Mouse (Mus musculus) embryonic facial prominence, embryonic 14.5 days (tissue): ENCODE results near the gene Tpst2. TPM values are rescaled to one million over a fixed set of nuclear protein-coding genes. Genes with fewer than 3 reads are reported as not detected.

Experiments
- ATAC-seq: fragments of 200-750 bp; cut with Nextera tagmentation; 2 replicates; pipeline ENCODE4 v1.8.0; 2017; ENCODE audit warnings: low read depth, moderate number of reproducible peaks, moderate TSS enrichment
- DNase-seq: peaks from one replicate; pipeline ENCODE4 v3.0.0-alpha.2; 2015; ENCODE audit warnings: low spot score
- H3K27ac ChIP-seq: fragments of 300-500 bp; sonication (generic); replicated peaks from 2 replicates; pipeline ENCODE4 v1.5.1; 2014; ENCODE audit warnings: low read depth, mild to moderate bottlenecking, low read length, moderate library complexity
- H3K27me3 ChIP-seq: fragments of 300-500 bp; sonication (generic); replicated peaks from 2 replicates; pipeline ENCODE4 v1.6.1; 2014; ENCODE audit warnings: low read length; ENCODE audit not compliant: control insufficient read depth, insufficient read depth
- H3K36me3 ChIP-seq: fragments of 300-500 bp; sonication (generic); 2 replicates; pipeline ENCODE4 v1.6.1; 2014; ENCODE audit warnings: low read length, mixed read lengths; ENCODE audit not compliant: control insufficient read depth, insufficient read depth
- H3K4me1 ChIP-seq: fragments of 300-500 bp; sonication (generic); 2 replicates; pipeline ENCODE4 v1.6.1; 2014; ENCODE audit warnings: antibody characterized with exemption, low read length; ENCODE audit not compliant: control insufficient read depth, insufficient read depth
- H3K4me2 ChIP-seq: fragments of 300-500 bp; sonication (generic); 2 replicates; pipeline ENCODE4 v1.6.1; 2014; ENCODE audit warnings: low read depth, mild to moderate bottlenecking, low read length, moderate library complexity, mixed read lengths
- H3K4me3 ChIP-seq: fragments of 300-500 bp; sonication (generic); 2 replicates; pipeline ENCODE4 v1.5.1; 2014; ENCODE audit warnings: low read depth, mild to moderate bottlenecking, low read length
- H3K9ac ChIP-seq: fragments of 300-500 bp; sonication (generic); 2 replicates; pipeline ENCODE4 v1.6.1; 2014; ENCODE audit warnings: low read depth, mild to moderate bottlenecking, low read length, moderate library complexity, mixed read lengths
- H3K9me3 ChIP-seq: fragments of 300-500 bp; sonication (generic); 2 replicates; pipeline ENCODE4 v1.6.1; 2016; ENCODE audit warnings: low read length; ENCODE audit not compliant: control insufficient read depth
- WGBS: fragments of 180-500 bp; shearing (Covaris S2); extraction: QIAGEN DNeasy Blood & Tissue Kit; methylation state at CpG from one replicate; pipeline ENCODE4 v1.1.7; 2014; 5-methylcytosine and 5-hydroxymethylcytosine counted together
- polyA plus RNA-seq: library from polyadenylated mRNA; unstranded; fragments of >200 nt; fragmentation: Nextera tagmentation; extraction: Ambion mirVana; gene quantifications from 2 replicates; pipeline ENCODE4 v1.2.1, GENCODE M21; 2014

Tpst2 gene
- polyA plus RNA-seq, 1 experiment from 2014 or later = 46.9 TPM

- DNase-seq (no peak), ATAC-seq (no peak)
- H3K4me2 ChIP-seq = no peak overlapping the region
- H3K27me3 ChIP-seq = no peaks in the 10 kb centered on the region
- no peak overlapping the region for H3K4me3 ChIP-seq
- H3K36me3 ChIP-seq = no peaks in the 10 kb centered on the region
- peaks cover 18% of the 10 kb centered on the region for H3K4me1 ChIP-seq
- no peak overlapping the region for H3K9ac ChIP-seq
- H3K9me3 ChIP-seq = no peaks in the 10 kb centered on the region
- WGBS = 66% methylated on average over 4 of the region's 4 CpGs
- H3K27ac ChIP-seq = no peak overlapping the region
These were observed 5.2 kb downstream of the Tpst2 start for GRCm38 (mm10) chr5:112281676-112282075.

GRCm38 (mm10) chr5:112282123-112282779 is 5.8 kb downstream of the Tpst2 start:
- no peak overlapping the region for H3K27ac ChIP-seq
- 65% methylated on average over 6 of the region's 6 CpGs for WGBS
- H3K4me2 ChIP-seq = no peak overlapping the region; the same call in 1 of the 2 replicates
- ATAC-seq (no peak), DNase-seq (no peak)
- no peaks in the 10 kb centered on the region for H3K27me3 ChIP-seq
- no peak overlapping the region for H3K9ac ChIP-seq
- H3K4me3 ChIP-seq = no peak overlapping the region
- H3K9me3 ChIP-seq = no peaks in the 10 kb centered on the region
- H3K36me3 ChIP-seq = no peaks in the 10 kb centered on the region
- peaks cover 18% of the 10 kb centered on the region for H3K4me1 ChIP-seq

- Histone ChIP-seq H3K4me2 (no peak overlapping the region), H3K27me3 (no peaks in the 10 kb centered on the region), H3K27ac (no peak overlapping the region), H3K9ac (no peak overlapping the region), H3K4me1 (peaks cover 15% of the 10 kb centered on the region; the same call in 1 of the 2 replicates), H3K36me3 (no peaks in the 10 kb centered on the region), H3K9me3 (no peaks in the 10 kb centered on the region), H3K4me3 (no peak overlapping the region)
- DNase-seq = no peak
- 62% methylated on average over 9 of the region's 9 CpGs for WGBS
- ATAC-seq = no peak
These were observed 6.4 kb downstream of the Tpst2 start for GRCm38 (mm10) chr5:112282780-112283482.

- H3K4me3 ChIP-seq = no peak overlapping the region
- DNase-seq (no peak), ATAC-seq (no peak)
- no peaks in the 10 kb centered on the region for H3K36me3 ChIP-seq
- WGBS = 61% methylated on average over 10 of the region's 10 CpGs
- peaks cover 15% of the 10 kb centered on the region; the same call in 1 of the 2 replicates for H3K4me1 ChIP-seq
- no peak overlapping the region for H3K9ac ChIP-seq
- no peaks in the 10 kb centered on the region for H3K9me3 ChIP-seq
- H3K27me3 ChIP-seq = no peaks in the 10 kb centered on the region
- 0 out of 2 replicates have a peak overlapping the region, but pooled peaks have one; percentile 11 for H3K27ac ChIP-seq
- H3K4me2 ChIP-seq = no peak overlapping the region
These were observed 7.2 kb downstream of the Tpst2 start for GRCm38 (mm10) chr5:112283543-112284202.

- Histone ChIP-seq H3K4me3 (no peak overlapping the region), H3K9ac (no peak overlapping the region), H3K36me3 (no peaks in the 10 kb centered on the region), H3K27ac (0 out of 2 replicates have a peak overlapping the region, but pooled peaks have one; percentile 11), H3K9me3 (no peaks in the 10 kb centered on the region), H3K27me3 (no peaks in the 10 kb centered on the region), H3K4me1 (peaks cover 11% of the 10 kb centered on the region; the same call in 1 of the 2 replicates), H3K4me2 (no peak overlapping the region)
- ATAC-seq = no peak
- 78% methylated on average over 6 of the region's 7 CpGs for WGBS
- DNase-seq = no peak
These were observed 7.7 kb downstream of the Tpst2 start for GRCm38 (mm10) chr5:112284203-112284582.

- Histone ChIP-seq H3K4me1 (peaks cover 8% of the 10 kb centered on the region; the same call in 1 of the 2 replicates), H3K4me3 (no peak overlapping the region), H3K27me3 (no peaks in the 10 kb centered on the region), H3K9me3 (no peaks in the 10 kb centered on the region), H3K9ac (no peak overlapping the region), H3K27ac (no peak overlapping the region), H3K4me2 (no peak overlapping the region), H3K36me3 (no peaks in the 10 kb centered on the region)
- ATAC-seq (no peak), DNase-seq (no peak)
- WGBS = 84% methylated on average over 6 of the region's 7 CpGs
These were observed 9.1 kb downstream of the Tpst2 start for GRCm38 (mm10) chr5:112285548-112286085.

GRCm38 (mm10) chr5:112286608-112286983 is 10.1 kb downstream of the Tpst2 start:
- Histone ChIP-seq H3K27ac (no peak overlapping the region), H3K4me1 (no peaks in the 10 kb centered on the region; the same call in 1 of the 2 replicates), H3K9ac (no peak overlapping the region), H3K4me2 (no peak overlapping the region), H3K9me3 (no peaks in the 10 kb centered on the region), H3K4me3 (no peak overlapping the region), H3K27me3 (no peaks in the 10 kb centered on the region), H3K36me3 (no peaks in the 10 kb centered on the region)
- WGBS = 70% methylated on average over 2 of the region's 2 CpGs
- ATAC-seq = no peak
- DNase-seq = no peak

GRCm38 (mm10) chr5:112286984-112287641 is 10.6 kb downstream of the Tpst2 start:
- Histone ChIP-seq H3K36me3 (no peaks in the 10 kb centered on the region), H3K4me3 (no peak overlapping the region), H3K27ac (no peak overlapping the region), H3K9me3 (no peaks in the 10 kb centered on the region), H3K4me1 (no peaks in the 10 kb centered on the region; the same call in 1 of the 2 replicates), H3K4me2 (no peak overlapping the region), H3K27me3 (no peaks in the 10 kb centered on the region), H3K9ac (no peak overlapping the region)
- ATAC-seq (no peak), DNase-seq (no peak)
- WGBS = 58% methylated on average over 11 of the region's 11 CpGs
